Mouse (Mus musculus) granulocyte monocyte progenitor cell, adult 5-6 weeks (primary cell): ENCODE data around the gene Dand5. TPM values are rescaled to one million over a fixed set of nuclear protein-coding genes. Genes with fewer than 3 reads are reported as not detected.

ENCODE experiments used
- ATAC-seq: replicated peaks from 2 replicates; pipeline ENCODE4 v1.8.0; 2016; ENCODE audit warnings: mild to moderate bottlenecking, moderate TSS enrichment, inconsistent platforms; ENCODE audit not compliant: poor library complexity, severe bottlenecking
- total RNA-seq, 2 experiments: library from RNA; stranded (forward) in 1 of 2; stranded (reverse) in 1 of 2; fragments of 200-712, 200-1000 nt in 1 of 2; fragments of >200 nt in 1 of 2; fragmentation: Nextera tagmentation in 1 of 2; gene quantifications; 2 replicates each; pipeline ENCODE4 v1.2.3; 2014 to 2017

The Dand5 gene
- total RNA-seq (2014; fragmentation: Nextera tagmentation) = 4.1 and 4.7 TPM in 2 replicates
- total RNA-seq (2017) = 3.6 and 3.7 TPM in 2 replicates

GRCm38 (mm10) chr8:84822723-84823122, at the start of gene Dand5:
TSS of gene Dand5 (minus strand) at chr8:84822823.
- no peak for ATAC-seq

- ATAC-seq = peak; percentile 81
Observed at GRCm38 (mm10) chr8:84871376-84872308, 49.0 kb upstream of the Dand5 start, which contains the start of gene Syce2. TSS of gene Syce2 (plus strand) at chr8:84872111.

- ATAC-seq = peak; percentile 91
Observed at GRCm38 (mm10) chr8:84856864-84857441, 34.3 kb upstream of the Dand5 start, which contains the start of gene Farsa. TSS of gene Farsa (plus strand) at chr8:84856989.

GRCm38 (mm10) chr8:84856434-84856833, 33.8 kb upstream of the Dand5 start:
- ATAC-seq = no peak

- ATAC-seq = peak; percentile 34
Observed at GRCm38 (mm10) chr8:84847684-84848435, 25.2 kb upstream of the Dand5 start.

GRCm38 (mm10) chr8:84846722-84847572, 24.3 kb upstream of the Dand5 start, which contains the start of gene Calr:
TSS of gene Calr (minus strand) at chr8:84846934.
- ATAC-seq = peak; percentile 72

- no peak; the same call in 1 of the 2 replicates for ATAC-seq
Observed at GRCm38 (mm10) chr8:84846094-84846721, 23.6 kb upstream of the Dand5 start.

- ATAC-seq = no peak
Observed at GRCm38 (mm10) chr8:84845355-84846093, 22.9 kb upstream of the Dand5 start.

GRCm38 (mm10) chr8:84844397-84845070, 21.9 kb upstream of the Dand5 start:
- ATAC-seq = no peak

GRCm38 (mm10) chr8:84841514-84841913, 18.9 kb upstream of the Dand5 start:
- ATAC-seq = no peak

- peak; percentile 80 for ATAC-seq
Observed at GRCm38 (mm10) chr8:84840248-84840999, 17.8 kb upstream of the Dand5 start, which contains the start of gene Rad23a. TSS of gene Rad23a (minus strand) at chr8:84840665.

GRCm38 (mm10) chr8:84839875-84840247, 17.2 kb upstream of the Dand5 start:
- ATAC-seq = no peak

GRCm38 (mm10) chr8:84839411-84839810, 16.8 kb upstream of the Dand5 start:
- no peak for ATAC-seq

- ATAC-seq = no peak
Observed at GRCm38 (mm10) chr8:84838513-84838912, 15.9 kb upstream of the Dand5 start.

GRCm38 (mm10) chr8:84837912-84838470, 15.4 kb upstream of the Dand5 start:
- ATAC-seq = no peak

- ATAC-seq = no peak
Observed at GRCm38 (mm10) chr8:84837149-84837911, 14.7 kb upstream of the Dand5 start.
